Mouse (Mus musculus): ENCODE results near the gene Gfy. TPM values are rescaled to one million over a fixed set of nuclear protein-coding genes. Genes with fewer than 3 reads are reported as not detected.

Gfy gene
- polyA plus RNA-seq (2015; fragmentation: Nextera tagmentation; extraction: Ambion mirVana): not detected in 2 replicates

DNA sequence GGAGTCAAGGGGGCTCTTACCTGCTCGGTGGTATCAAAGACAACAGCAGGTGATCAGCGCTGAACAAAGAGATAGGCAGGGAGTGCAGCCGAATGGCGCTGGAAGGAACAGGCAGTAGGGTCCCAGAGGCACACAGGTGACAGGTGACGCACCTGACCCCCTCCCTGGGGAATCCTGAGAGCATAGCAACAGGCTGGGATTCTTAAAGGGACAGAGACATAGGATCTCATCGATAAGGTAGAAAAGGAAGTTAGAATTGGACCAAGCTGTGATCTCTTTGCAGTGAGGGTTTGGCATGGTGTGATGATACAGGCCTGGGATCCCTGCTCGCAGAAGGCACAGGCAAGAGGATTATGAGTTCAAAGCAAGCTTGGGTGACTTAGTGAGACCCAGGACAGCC is at the start of gene Gfy:
TSS of gene Gfy (minus strand) at position 101 of the 400 bp plus-strand sequence.
- 22% methylated on average over 7 of the region's 7 CpGs for WGBS

GRCm38 (mm10) chr7:45229046-45229445 is 49.7 kb upstream of the Gfy start:
- no peaks in the 10 kb centered on the region for H3K9me3 ChIP-seq (ENCODE audit: control insufficient read depth)
- H3K27ac ChIP-seq (ENCODE audit: low read depth, low read length): no peak overlapping the region
- no peak for ATAC-seq
- peaks cover 6% of the 10 kb centered on the region for H3K4me1 ChIP-seq (replicated peaks; ENCODE audit: control insufficient read depth, insufficient read depth, low read length)
- H3K36me3 ChIP-seq (ENCODE audit: control insufficient read depth, insufficient read depth): peaks cover 28% of the 10 kb centered on the region; the same call in 1 of the 2 replicates
- no peak overlapping the region for H3K4me3 ChIP-seq (ENCODE audit: low read depth, low read length)
- H3K9ac ChIP-seq (ENCODE audit: low read depth, low read length): no peak overlapping the region
- H3K4me2 ChIP-seq (replicated peaks; ENCODE audit: low read depth): no peak overlapping the region
- 90% methylated on average over 8 of the region's 8 CpGs for WGBS
- no peak for TF ChIP-seq CTCF (IDR thresholded peaks at IDR 0.05; ENCODE audit: low read depth)
- H3K27me3 ChIP-seq (replicated peaks; ENCODE audit: control insufficient read depth, insufficient read depth, low read length): no peaks in the 10 kb centered on the region

More for the DNA sequence above, at the start of gene Gfy:
- H3K4me2 ChIP-seq (replicated peaks; ENCODE audit: low read depth): no peak within 1 kb of the TSS
- no peaks in the 10 kb centered on the region for H3K9me3 ChIP-seq (ENCODE audit: control insufficient read depth)
- no peaks in the 10 kb centered on the region for H3K36me3 ChIP-seq (ENCODE audit: control insufficient read depth, insufficient read depth)
- no peak for ATAC-seq
- H3K27ac ChIP-seq (ENCODE audit: low read depth, low read length): no peak within 1 kb of the TSS
- TF ChIP-seq CTCF (IDR thresholded peaks at IDR 0.05; ENCODE audit: low read depth): no peak
- H3K9ac ChIP-seq (ENCODE audit: low read depth, low read length): no peak within 1 kb of the TSS
- H3K4me1 ChIP-seq (replicated peaks; ENCODE audit: control insufficient read depth, insufficient read depth, low read length): 0 out of 2 replicates have a peak, but pooled peaks cover 3% of the 10 kb centered on the region
- H3K4me3 ChIP-seq (ENCODE audit: low read depth, low read length): no peak within 1 kb of the TSS
- peaks cover 92% of the 10 kb centered on the region for H3K27me3 ChIP-seq (replicated peaks; ENCODE audit: control insufficient read depth, insufficient read depth, low read length)

DNA sequence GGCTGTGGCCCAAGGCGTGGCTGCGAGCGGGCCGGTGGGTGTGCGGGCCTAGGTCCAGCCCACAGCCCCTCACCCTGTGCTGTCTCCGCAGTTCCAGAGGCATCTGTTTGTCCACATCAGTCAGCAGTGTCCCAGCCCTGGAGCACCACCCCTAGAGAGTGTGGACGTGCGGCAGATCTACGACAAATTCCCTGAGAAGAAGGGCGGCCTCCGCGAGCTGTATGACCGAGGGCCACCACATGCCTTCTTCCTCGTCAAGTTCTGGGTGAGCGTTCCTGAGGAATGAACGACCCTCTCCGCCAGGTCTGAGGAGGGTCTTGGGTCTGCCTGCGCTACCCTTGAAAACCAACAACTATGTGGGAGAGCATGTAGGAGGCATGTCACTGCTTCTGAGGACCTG is 49.2 kb upstream of the Gfy start:
- WGBS: 93% methylated on average over 18 of the region's 18 CpGs
- Histone ChIP-seq H3K4me2 (replicated peaks; ENCODE audit: low read depth) (no peak overlapping the region), H3K9ac (ENCODE audit: low read depth, low read length) (no peak overlapping the region), H3K4me3 (ENCODE audit: low read depth, low read length) (no peak overlapping the region), H3K36me3 (ENCODE audit: control insufficient read depth, insufficient read depth) (peaks cover 30% of the 10 kb centered on the region; the same call in 1 of the 2 replicates), H3K4me1 (replicated peaks; ENCODE audit: control insufficient read depth, insufficient read depth, low read length) (peaks cover under 1% of the 10 kb centered on the region; the same call in 1 of the 2 replicates), H3K9me3 (ENCODE audit: control insufficient read depth) (no peaks in the 10 kb centered on the region), H3K27ac (ENCODE audit: low read depth, low read length) (no peak overlapping the region), H3K27me3 (replicated peaks; ENCODE audit: control insufficient read depth, insufficient read depth, low read length) (no peaks in the 10 kb centered on the region)
- no peak for TF ChIP-seq CTCF (IDR thresholded peaks at IDR 0.05; ENCODE audit: low read depth)
- ATAC-seq: no peak

DNA sequence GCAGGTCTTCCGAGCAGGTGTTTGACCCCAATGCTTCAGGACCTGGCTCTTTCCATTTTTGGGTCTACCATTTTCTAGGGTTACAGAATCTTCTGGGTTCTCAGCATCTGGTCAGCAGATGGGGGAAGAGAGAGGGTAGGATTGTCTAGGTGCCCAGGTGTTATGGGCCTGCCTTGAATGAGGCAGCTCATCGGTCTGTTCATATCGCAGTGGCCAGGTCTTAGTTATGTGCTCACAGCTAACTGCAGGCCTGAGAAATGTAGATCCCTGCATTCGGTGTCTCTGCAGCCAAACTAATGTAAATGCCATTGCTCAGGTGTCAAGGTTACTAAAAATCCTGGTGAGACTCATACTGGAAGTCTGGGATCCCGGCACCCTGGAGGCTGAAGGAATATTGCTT is 47.1 kb upstream of the Gfy start:
- TF ChIP-seq CTCF (IDR thresholded peaks at IDR 0.05; ENCODE audit: low read depth): no peak
- ATAC-seq: no peak
- Histone ChIP-seq H3K4me3 (ENCODE audit: low read depth, low read length) (no peak overlapping the region), H3K27me3 (replicated peaks; ENCODE audit: control insufficient read depth, insufficient read depth, low read length) (no peaks in the 10 kb centered on the region), H3K36me3 (ENCODE audit: control insufficient read depth, insufficient read depth) (peaks cover 25% of the 10 kb centered on the region; the same call in 1 of the 2 replicates), H3K9ac (ENCODE audit: low read depth, low read length) (no peak overlapping the region), H3K9me3 (ENCODE audit: control insufficient read depth) (no peaks in the 10 kb centered on the region), H3K27ac (ENCODE audit: low read depth, low read length) (no peak overlapping the region), H3K4me1 (replicated peaks; ENCODE audit: control insufficient read depth, insufficient read depth, low read length) (no peaks in the 10 kb centered on the region), H3K4me2 (replicated peaks; ENCODE audit: low read depth) (no peak overlapping the region)
- WGBS: 94% methylated on average over 5 of the region's 5 CpGs

DNA sequence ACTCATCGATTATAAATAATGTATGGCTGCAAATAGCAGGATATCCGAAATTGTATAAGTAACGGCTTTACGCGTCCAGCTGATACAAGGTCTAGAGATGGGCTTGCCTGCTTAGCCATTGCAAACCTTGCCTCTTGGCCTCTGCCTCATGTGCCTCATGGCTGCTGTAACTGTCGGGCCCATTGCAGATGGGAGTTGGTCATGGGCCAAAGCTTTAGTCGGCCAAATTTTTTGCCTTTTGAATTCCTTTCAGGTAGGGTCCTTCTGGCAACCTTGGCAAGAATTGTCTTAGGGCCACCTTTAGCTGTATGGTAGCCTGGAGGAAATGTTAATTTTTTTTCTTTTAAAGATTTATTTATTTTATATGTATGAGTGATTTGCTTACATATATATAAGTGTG is 45.5 kb upstream of the Gfy start:
- TF ChIP-seq CTCF (IDR thresholded peaks at IDR 0.05; ENCODE audit: low read depth): no peak
- Histone ChIP-seq H3K27me3 (replicated peaks; ENCODE audit: control insufficient read depth, insufficient read depth, low read length) (no peaks in the 10 kb centered on the region), H3K4me2 (replicated peaks; ENCODE audit: low read depth) (no peak overlapping the region), H3K27ac (ENCODE audit: low read depth, low read length) (no peak overlapping the region), H3K9me3 (ENCODE audit: control insufficient read depth) (no peaks in the 10 kb centered on the region), H3K4me3 (ENCODE audit: low read depth, low read length) (no peak overlapping the region), H3K9ac (ENCODE audit: low read depth, low read length) (no peak overlapping the region), H3K36me3 (ENCODE audit: control insufficient read depth, insufficient read depth) (peaks cover 29% of the 10 kb centered on the region; the same call in 1 of the 2 replicates), H3K4me1 (replicated peaks; ENCODE audit: control insufficient read depth, insufficient read depth, low read length) (no peaks in the 10 kb centered on the region)
- WGBS: 87% methylated on average over 7 of the region's 7 CpGs
- ATAC-seq: no peak

DNA sequence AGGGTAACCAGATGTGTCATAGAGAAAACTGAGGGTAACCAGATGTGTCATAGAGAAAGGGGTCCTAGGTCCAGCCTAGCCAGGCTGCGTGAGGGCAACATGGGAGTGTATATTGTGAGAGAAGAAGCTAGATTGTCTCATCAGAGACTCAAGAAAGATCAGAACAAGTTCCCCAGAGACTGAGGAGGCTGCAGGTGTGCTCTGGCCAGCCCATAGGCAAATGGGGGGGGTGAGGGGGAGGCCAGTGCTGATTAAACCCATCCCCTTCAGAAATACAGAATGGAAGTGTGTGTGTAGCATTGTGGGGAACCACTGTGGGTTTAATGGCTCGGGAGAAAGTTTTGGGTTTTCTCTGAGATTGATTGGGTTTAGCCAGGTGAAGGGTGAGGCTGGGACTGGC is 42.3 kb upstream of the Gfy start:
- Histone ChIP-seq H3K27ac (ENCODE audit: low read depth, low read length) (no peak overlapping the region), H3K4me2 (replicated peaks; ENCODE audit: low read depth) (no peak overlapping the region), H3K9me3 (ENCODE audit: control insufficient read depth) (no peaks in the 10 kb centered on the region), H3K27me3 (replicated peaks; ENCODE audit: control insufficient read depth, insufficient read depth, low read length) (no peaks in the 10 kb centered on the region), H3K4me3 (ENCODE audit: low read depth, low read length) (no peak overlapping the region), H3K9ac (ENCODE audit: low read depth, low read length) (no peak overlapping the region), H3K4me1 (replicated peaks; ENCODE audit: control insufficient read depth, insufficient read depth, low read length) (no peaks in the 10 kb centered on the region), H3K36me3 (ENCODE audit: control insufficient read depth, insufficient read depth) (peaks cover 23% of the 10 kb centered on the region; the same call in 1 of the 2 replicates)
- 64% methylated on average over 2 of the region's 2 CpGs for WGBS
- ATAC-seq: no peak
- TF ChIP-seq CTCF (IDR thresholded peaks at IDR 0.05; ENCODE audit: low read depth): no peak

Data from intestine, postnatal 0 days (tissue).